Mouse (Mus musculus) bone marrow macrophage, adult 2 months (primary cell): ENCODE measurements around the gene Barx1.

Source experiments
- CTCF ChIP-seq: IDR thresholded peaks from 2 replicates; pipeline ENCODE4 v1.5.1; 2012; ENCODE audit warnings: low read depth, mild to moderate bottlenecking, low read length, moderate library complexity
- POLR2A ChIP-seq: IDR thresholded peaks from 2 replicates; pipeline ENCODE4 v1.6.1; 2012; ENCODE audit warnings: mild to moderate bottlenecking, low read depth, low read length, borderline replicate concordance

DNA sequence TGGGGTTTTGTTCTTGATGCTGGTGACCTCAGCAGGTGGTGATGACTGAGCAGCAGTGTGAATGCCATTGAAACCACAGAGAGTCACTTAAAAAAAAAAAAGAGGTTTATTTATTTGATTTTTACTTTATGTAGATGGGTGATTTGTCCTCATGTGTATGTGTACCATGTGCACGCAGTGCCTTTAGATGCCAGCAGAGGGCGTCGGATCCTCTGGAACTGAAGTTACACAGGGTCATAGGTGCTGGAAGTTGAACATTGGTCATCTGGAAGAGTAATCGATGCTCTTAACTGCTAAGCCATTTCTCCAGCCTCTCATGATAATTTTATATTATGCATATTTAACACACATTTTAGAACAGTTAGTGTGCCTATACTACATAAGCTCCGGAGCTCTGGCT, 11.8 kb downstream of the Barx1 start:
- TF ChIP-seq POLR2A: no peak
- no peak for TF ChIP-seq CTCF
